Mouse (Mus musculus): ENCODE measurements around the gene Nemp1. TPM values are rescaled to one million over a fixed set of nuclear protein-coding genes. Genes with fewer than 3 reads are reported as not detected.

The Nemp1 gene
- total RNA-seq, 2 experiments from 2014 or later = 2.7 to 4.5 TPM

DNA sequence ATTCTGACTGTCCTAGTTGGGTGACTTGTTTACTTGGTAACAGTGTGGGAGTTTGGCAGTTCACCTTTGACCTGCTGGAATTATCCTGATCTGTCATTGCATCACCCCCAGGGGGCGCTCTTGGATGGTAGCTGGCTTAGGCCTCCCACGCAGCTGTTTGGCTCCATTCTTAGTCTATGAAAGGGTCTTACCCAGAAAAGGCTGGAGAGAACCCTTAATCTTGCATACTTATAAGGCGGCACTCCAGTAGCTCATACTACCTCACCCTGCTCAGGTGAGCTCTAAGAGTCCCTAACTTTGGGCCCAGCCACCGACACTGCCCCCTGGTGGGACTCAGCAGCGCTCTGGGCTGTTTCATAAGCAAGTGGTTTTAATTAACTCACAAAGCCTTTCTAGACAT is 78.0 kb downstream of the Nemp1 start:
- intact Hi-C loops (cut with DNase I) = no loop called here

DNA sequence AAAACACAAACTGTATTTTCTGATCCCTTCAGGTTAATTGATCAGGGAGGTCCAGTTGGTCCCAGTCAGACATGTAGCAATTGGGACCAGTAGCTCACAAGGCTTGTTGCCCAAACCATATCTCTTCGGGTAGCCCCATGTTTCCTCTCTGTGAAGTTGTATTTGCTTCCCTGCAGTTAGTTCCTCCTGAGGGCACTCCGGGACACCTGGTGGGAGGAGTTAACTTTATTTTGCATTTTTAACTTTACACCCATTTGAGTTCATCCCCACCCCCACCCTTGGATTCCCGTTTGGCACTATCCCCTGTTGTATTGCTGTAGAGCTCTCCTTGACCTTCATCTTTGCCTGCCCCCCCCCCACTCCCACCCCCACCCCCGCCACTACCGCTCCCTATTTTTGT is 79.2 kb downstream of the Nemp1 start:
- DNase-seq = no peak
- intact Hi-C loops (cut with DNase I) = no loop called here

More for the DNA sequence above, 78.0 kb downstream of the Nemp1 start:
- peak; percentile 42 to 57 for DNase-seq

DNA sequence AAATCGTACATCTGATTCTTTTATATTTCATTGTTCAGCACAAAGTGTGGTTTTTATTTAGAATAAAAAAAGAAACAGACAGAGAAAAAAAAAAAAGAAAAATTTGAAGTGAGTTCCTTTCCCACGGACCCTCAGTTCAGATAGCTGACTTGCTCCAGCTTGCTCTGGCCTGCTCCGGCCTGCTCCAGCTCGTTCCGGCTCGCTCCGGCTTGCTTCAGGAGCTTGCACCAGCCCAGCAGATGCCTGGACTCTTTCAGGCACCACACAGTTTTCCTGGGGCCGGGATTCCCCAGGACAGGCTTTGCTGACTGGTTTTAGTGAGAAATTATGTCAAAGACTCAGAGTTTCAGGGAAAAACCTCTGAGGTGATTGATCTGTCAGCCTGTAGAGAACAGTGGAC is 80.6 kb downstream of the Nemp1 start:
- intact Hi-C loops (cut with DNase I) = no loop called here
- no peak for DNase-seq

DNA sequence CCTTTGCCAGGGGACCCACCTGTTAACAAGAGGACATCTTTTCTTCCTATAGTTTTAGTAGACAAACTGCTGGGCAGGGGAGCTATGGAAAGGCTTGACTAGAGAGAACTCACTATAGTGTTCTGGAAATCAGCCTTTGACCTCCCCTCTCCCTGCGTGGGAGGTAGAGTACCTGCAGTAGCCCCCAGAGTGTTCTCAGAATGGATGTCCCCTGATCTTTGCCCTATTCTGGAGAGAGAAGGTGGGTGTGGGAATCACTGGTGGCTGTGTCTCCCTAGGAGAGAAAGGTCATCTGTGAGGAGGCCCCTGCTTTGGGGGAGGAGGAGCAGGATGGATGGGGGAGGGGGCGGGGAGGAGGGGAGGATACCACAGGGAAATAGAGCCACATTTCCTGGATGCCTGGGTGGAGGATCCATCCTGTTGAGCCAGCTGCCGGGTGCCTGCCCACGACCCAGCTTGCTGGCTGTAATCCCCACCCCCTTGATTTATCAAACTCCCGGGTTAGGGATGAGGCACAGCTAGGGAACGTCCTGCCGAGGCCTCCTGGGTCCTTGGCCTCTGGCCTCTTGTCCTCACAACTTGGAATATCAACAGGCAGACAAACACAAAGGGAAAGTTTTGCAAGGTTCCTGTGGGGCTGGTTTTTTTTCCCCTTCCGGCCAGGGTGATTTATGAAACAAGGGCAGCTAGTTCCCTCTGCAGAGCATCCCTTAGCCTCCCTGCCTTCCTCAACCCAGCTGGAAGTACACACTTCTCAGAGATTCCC is 82.3 kb downstream of the Nemp1 start:
- intact Hi-C loops (cut with DNase I) = no loop called here
- DNase-seq = peak; percentile 39 to 42

- intact Hi-C loops (cut with DNase I) = loop anchor here (5.0 kb wide), 1 partner anchor 108 kb away; the partner anchor contains the start of gene Stat6
- DNase-seq = peak in 1 of 2 experiments; percentile 33
Measured at GRCm38 (mm10) chr10:127750136-127750777, 83.6 kb downstream of the Nemp1 start.

Other genes starting within 250 kb of the Nemp1 start
- gene Stac3, start 165.2 kb upstream of the Nemp1 start, total RNA-seq (2021) = under 1 TPM; 0.51 to 0.64 TPM
- 10 to 100 TPM; 26.0 to 27.6 TPM for gene Ndufa4l2, start 151.9 kb upstream of the Nemp1 start, total RNA-seq (2021)
- 10 to 100 TPM; 43.8 to 44.3 TPM for gene Shmt2, start 144.5 kb upstream of the Nemp1 start, total RNA-seq (2021)
- under 1 TPM; 0.28 to 0.41 TPM for gene Nxph4, start 132.3 kb upstream of the Nemp1 start, total RNA-seq (2021)
- 10 to 100 TPM; 73.4 to 88.6 TPM for gene Lrp1, start 45.8 kb upstream of the Nemp1 start, total RNA-seq (2021)
- gene Stat6, start 23.9 kb upstream of the Nemp1 start, total RNA-seq (2021) = 10 to 100 TPM; 42.3 to 46.0 TPM
- gene Nab2, start 1.7 kb downstream of the Nemp1 start, total RNA-seq (2021) = 1 to 10 TPM; 5.7 to 8.4 TPM
- not detected for gene Myo1a, start 38.3 kb downstream of the Nemp1 start, total RNA-seq (2021)
- gene Tac2, start 57.6 kb downstream of the Nemp1 start, total RNA-seq (2021) = not detected
- gene Zbtb39, start 72.6 kb downstream of the Nemp1 start, total RNA-seq (2021) = 1 to 10 TPM; 6.8 to 7.8 TPM
- 1 to 10 TPM; 3.5 to 4.0 TPM for gene Gpr182, start 84.8 kb downstream of the Nemp1 start, total RNA-seq (2021)
- gene Rdh1, start 92.8 kb downstream of the Nemp1 start, total RNA-seq (2021) = under 1 TPM in 1 of 2 experiments, not detected in 1; 0.08 TPM
- under 1 TPM in 1 of 2 experiments, not detected in 1; 0.11 TPM for gene Rdh16f1, start 92.9 kb downstream of the Nemp1 start, total RNA-seq (2021)
- under 1 TPM in 1 of 2 experiments, not detected in 1; 0.36 TPM for gene Rdh9, start 109.5 kb downstream of the Nemp1 start, total RNA-seq (2021)
- gene Rdh16, start 134.3 kb downstream of the Nemp1 start, total RNA-seq (2021) = not detected
- gene Rdh19, start 183.0 kb downstream of the Nemp1 start, total RNA-seq (2021) = not detected
- not detected for gene Rdh16f2, start 199.6 kb downstream of the Nemp1 start, total RNA-seq (2021)
- gene Rdh7, start 221.9 kb downstream of the Nemp1 start, total RNA-seq (2021) = not detected
- not detected for gene Sdr9c7, start 231.6 kb downstream of the Nemp1 start, total RNA-seq (2021)